10 mouse cellular contexts compared by ENCODE assay signal in genomic region chr9:49528943-49529342, GRCm38 (mm10). TPM values are rescaled to one million over a fixed set of nuclear protein-coding genes. Genes with fewer than 3 reads are reported as not detected.
DNase-seq lines count a peak whose midpoint lies in the region; ATAC-seq and TF ChIP-seq lines count a peak whose summit lies in the region.
"Had no signal": no experiment of that assay in that cellular context is flagged by ENCODE, and none has a peak within 500 bp of the region (broad histone marks: within the 10 kb centered on the region; RNA-seq: fewer than 3 reads in every experiment).

No protein-coding gene starts in this region.

- no peak overlapping the region for H3K4me2 ChIP-seq in intestine, postnatal 0 days (replicated peaks; ENCODE audit: low read depth)
- no peak overlapping the region for H3K4me2 ChIP-seq in intestine, embryonic 15.5 days (replicated peaks)
- no peak overlapping the region for H3K4me2 ChIP-seq in midbrain, embryonic 13.5 days (replicated peaks)
- H3K4me2 ChIP-seq: embryonic facial prominence, embryonic 15.5 days; limb, embryonic 13.5 days had no signal

- H3K4me3 ChIP-seq in intestine, postnatal 0 days (ENCODE audit: low read depth, low read length): no peak overlapping the region
- H3K4me3 ChIP-seq in intestine, embryonic 15.5 days (replicated peaks): no peak overlapping the region
- no peak overlapping the region for H3K4me3 ChIP-seq in midbrain, embryonic 13.5 days (replicated peaks)
- H3K4me3 ChIP-seq: embryonic facial prominence, embryonic 15.5 days; limb, embryonic 13.5 days had no signal

- no peaks in the 10 kb centered on the region for H3K4me1 ChIP-seq in intestine, postnatal 0 days (replicated peaks; ENCODE audit: control insufficient read depth, insufficient read depth, low read length)
- H3K4me1 ChIP-seq in intestine, embryonic 15.5 days (replicated peaks): no peaks in the 10 kb centered on the region
- peaks cover 32% of the 10 kb centered on the region for H3K4me1 ChIP-seq in midbrain, embryonic 13.5 days (replicated peaks)

- DNase-seq in 3T3-L1 (ENCODE audit: low read depth, low spot score) (peak; percentile 46), ES-CJ7 (ENCODE audit: low read depth, low spot score) (peak; percentile 72)
- DNase-seq in embryo, embryonic 10.5 days (ENCODE audit: low spot score): peak; percentile 66
- no peak for DNase-seq in thymus, postnatal 14 days
- no peak for DNase-seq in thymus, postnatal 36 days

- H3K9ac ChIP-seq in intestine, postnatal 0 days (ENCODE audit: low read depth, low read length): no peak overlapping the region
- no peak overlapping the region for H3K9ac ChIP-seq in intestine, embryonic 15.5 days
- no peak overlapping the region for H3K9ac ChIP-seq in midbrain, embryonic 13.5 days (replicated peaks)
- H3K9ac ChIP-seq: embryonic facial prominence, embryonic 15.5 days; limb, embryonic 13.5 days had no signal

- no peaks in the 10 kb centered on the region for H3K9me3 ChIP-seq in intestine, postnatal 0 days (ENCODE audit: control insufficient read depth)
- no peaks in the 10 kb centered on the region for H3K9me3 ChIP-seq in intestine, embryonic 15.5 days
- H3K9me3 ChIP-seq in midbrain, embryonic 13.5 days: no peaks in the 10 kb centered on the region
- H3K9me3 ChIP-seq: embryonic facial prominence, embryonic 15.5 days; limb, embryonic 13.5 days had no signal

- H3K27ac ChIP-seq in intestine, postnatal 0 days (ENCODE audit: low read depth, low read length): no peak overlapping the region
- no peak overlapping the region for H3K27ac ChIP-seq in intestine, embryonic 15.5 days
- no peak overlapping the region for H3K27ac ChIP-seq in midbrain, embryonic 13.5 days
- H3K27ac ChIP-seq: embryonic facial prominence, embryonic 15.5 days; limb, embryonic 13.5 days had no signal

- no peaks in the 10 kb centered on the region for H3K27me3 ChIP-seq in intestine, postnatal 0 days (replicated peaks; ENCODE audit: control insufficient read depth, insufficient read depth, low read length)
- H3K27me3 ChIP-seq in intestine, embryonic 15.5 days (replicated peaks): no peaks in the 10 kb centered on the region
- H3K27me3 ChIP-seq in midbrain, embryonic 13.5 days: no peaks in the 10 kb centered on the region
- H3K27me3 ChIP-seq: embryonic facial prominence, embryonic 15.5 days; limb, embryonic 13.5 days had no signal

- TF ChIP-seq CTCF in intestine, postnatal 0 days (IDR thresholded peaks at IDR 0.05; ENCODE audit: low read depth): peak; percentile 69

- H3K36me3 ChIP-seq in intestine, postnatal 0 days (ENCODE audit: control insufficient read depth, insufficient read depth): no peaks in the 10 kb centered on the region
- no peaks in the 10 kb centered on the region for H3K36me3 ChIP-seq in intestine, embryonic 15.5 days
- H3K36me3 ChIP-seq in midbrain, embryonic 13.5 days: peaks cover 26% of the 10 kb centered on the region

- 57% methylated on average over 10 of the region's 10 CpGs for WGBS in intestine, postnatal 0 days
- 65% methylated on average over 10 of the region's 10 CpGs for WGBS in intestine, embryonic 15.5 days
- 56% methylated on average over 10 of the region's 10 CpGs for WGBS in midbrain, embryonic 13.5 days

- no peak for ATAC-seq in intestine, postnatal 0 days
- ATAC-seq in intestine, embryonic 15.5 days: no peak
- 0 out of 2 replicates have a peak, but pooled peaks have one; percentile 38 for ATAC-seq in midbrain, embryonic 13.5 days

RNA-seq across cellular contexts. Expression of gene Ttc12, which starts 42.9 kb away (rescaled TPM):
- polyA plus RNA-seq in intestine, postnatal 0 days (2015; fragmentation: Nextera tagmentation; extraction: Ambion mirVana): 0.47 and 0.93 TPM in 2 replicates
- 0.85 and 1.1 TPM in 2 replicates for polyA plus RNA-seq in intestine, embryonic 15.5 days (2015; fragmentation: Nextera tagmentation; extraction: Ambion mirVana)
- polyA plus RNA-seq in midbrain, embryonic 13.5 days (2015; fragmentation: Nextera tagmentation; extraction: Ambion mirVana): 1.8 and 1.9 TPM in 2 replicates

Comparison
In these comparisons a context has a peak if more than half of its experiments do, and no peak if none do; other contexts are left out.
1. DNase-seq: peak in 3T3-L1 (single experiment), ES-CJ7 (single experiment) and embryo, embryonic 10.5 days (single experiment); none in thymus, postnatal 14 days (single experiment) and thymus, postnatal 36 days (0 of 2).